Mouse (Mus musculus) liver, embryonic 15.5 days (tissue): ENCODE results near the gene Eif2d. TPM values are rescaled to one million over a fixed set of nuclear protein-coding genes. Genes with fewer than 3 reads are reported as not detected.

Source experiments
- ATAC-seq: fragments of 200-750 bp; cut with Nextera tagmentation; 2 replicates; pipeline ENCODE4 v1.8.0; 2017; ENCODE audit warnings: moderate number of reproducible peaks, mild to moderate bottlenecking, moderate library complexity; ENCODE audit not compliant: insufficient read depth
- H3K27ac ChIP-seq: fragments of 300-500 bp; sonication (generic); replicated peaks from 2 replicates; pipeline ENCODE4 v1.5.1; 2015; ENCODE audit warnings: mild to moderate bottlenecking, inconsistent platforms
- H3K27me3 ChIP-seq: fragments of 300-500 bp; sonication (generic); 2 replicates; pipeline ENCODE4 v1.6.1; 2015; ENCODE audit warnings: mild to moderate bottlenecking, inconsistent platforms
- H3K36me3 ChIP-seq: fragments of 300-500 bp; sonication (generic); replicated peaks from 2 replicates; pipeline ENCODE4 v1.6.1; 2015; ENCODE audit warnings: moderate library complexity, mild to moderate bottlenecking, inconsistent platforms
- H3K4me1 ChIP-seq: fragments of 300-500 bp; sonication (generic); replicated peaks from 2 replicates; pipeline ENCODE4 v1.6.1; 2015; ENCODE audit warnings: inconsistent platforms
- H3K4me2 ChIP-seq: fragments of 300-500 bp; sonication (generic); 2 replicates; pipeline ENCODE4 v1.6.1; 2015; ENCODE audit warnings: moderate library complexity, mild to moderate bottlenecking, inconsistent platforms
- H3K4me3 ChIP-seq: fragments of 300-500 bp; sonication (generic); replicated peaks from 2 replicates; pipeline ENCODE4 v1.5.1; 2015; ENCODE audit warnings: mild to moderate bottlenecking, inconsistent platforms
- H3K9ac ChIP-seq: fragments of 300-500 bp; sonication (generic); 2 replicates; pipeline ENCODE4 v1.6.1; 2015; ENCODE audit warnings: moderate library complexity, mild to moderate bottlenecking, inconsistent platforms
- H3K9me3 ChIP-seq: fragments of 300-500 bp; sonication (generic); replicated peaks from 2 replicates; pipeline ENCODE4 v1.6.1; 2016; ENCODE audit warnings: inconsistent platforms
- WGBS: fragments of 180-500 bp; shearing (Covaris S2); methylation state at CpG from one replicate; pipeline ENCODE4 v1.1.7; 2015; ENCODE audit warnings: mixed read lengths; ENCODE audit not compliant: insufficient replicate concordance; 5-methylcytosine and 5-hydroxymethylcytosine counted together
- polyA plus RNA-seq: library from polyadenylated mRNA; unstranded; fragments of >200 nt; fragmentation: Nextera tagmentation; extraction: Ambion mirVana; gene quantifications from 2 replicates; pipeline ENCODE4 v1.2.1, GENCODE M21; 2015

Gene Eif2d
- polyA plus RNA-seq, 1 experiment from 2014 or later = 26.0 TPM

GRCm38 (mm10) chr1:131174299-131174861 is 21.4 kb downstream of the Eif2d start:
- Histone ChIP-seq H3K4me3 (no peak overlapping the region), H3K9me3 (no peaks in the 10 kb centered on the region), H3K27me3 (no peaks in the 10 kb centered on the region), H3K9ac (no peak overlapping the region), H3K4me2 (no peak overlapping the region), H3K36me3 (peaks cover 92% of the 10 kb centered on the region), H3K4me1 (peaks cover 3% of the 10 kb centered on the region; the same call in 1 of the 2 replicates), H3K27ac (no peak overlapping the region)
- ATAC-seq = no peak
- WGBS = 75% methylated on average over 12 of the region's 12 CpGs

DNA sequence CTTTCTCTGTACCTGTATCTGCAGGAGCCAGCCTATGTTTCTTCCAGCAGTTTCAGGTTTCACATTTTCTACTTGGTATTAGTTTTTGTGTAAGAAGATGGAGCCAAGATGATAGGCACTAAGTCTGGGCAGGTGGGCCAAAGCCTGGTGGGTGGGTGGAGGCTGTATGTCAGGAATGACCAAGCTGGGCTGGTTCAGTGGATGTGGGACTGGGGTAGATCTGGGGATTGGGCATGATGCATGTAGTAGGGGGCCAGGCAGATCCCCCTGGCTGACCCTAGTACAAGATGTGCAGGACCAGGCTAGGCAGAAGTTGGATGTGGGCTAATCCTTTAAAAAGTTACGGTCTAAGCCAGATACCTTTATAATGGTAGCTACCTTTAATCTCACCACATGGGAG is 22.2 kb downstream of the Eif2d start:
- H3K27ac ChIP-seq = no peak overlapping the region
- no peaks in the 10 kb centered on the region for H3K27me3 ChIP-seq
- 87% methylated on average over 1 of the region's 1 CpGs for WGBS
- H3K4me1 ChIP-seq = peaks cover 3% of the 10 kb centered on the region; the same call in 1 of the 2 replicates
- H3K4me2 ChIP-seq = no peak overlapping the region
- no peak overlapping the region for H3K9ac ChIP-seq
- H3K4me3 ChIP-seq = no peak overlapping the region
- peaks cover 90% of the 10 kb centered on the region for H3K36me3 ChIP-seq
- H3K9me3 ChIP-seq = no peaks in the 10 kb centered on the region
- no peak for ATAC-seq

DNA sequence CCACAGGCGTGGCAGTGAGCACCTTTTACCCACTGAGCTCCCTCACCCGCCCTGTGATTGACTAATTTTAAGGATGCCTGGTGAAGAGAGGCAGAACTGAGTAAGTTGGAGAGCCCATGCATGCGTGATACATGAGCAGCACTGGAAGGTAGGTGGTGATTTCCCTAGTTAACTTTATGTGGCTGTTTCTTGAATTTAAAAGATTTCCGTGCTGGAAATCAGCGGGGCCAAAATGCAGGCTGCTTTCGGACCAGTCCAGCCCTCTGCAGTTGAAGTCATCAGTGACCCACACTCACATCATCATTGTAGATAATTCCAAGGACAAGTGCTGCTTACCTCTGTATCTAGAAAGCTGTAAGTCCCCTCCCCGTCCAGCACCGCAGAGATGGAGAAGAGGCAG is 22.8 kb downstream of the Eif2d start:
- Histone ChIP-seq H3K4me3 (no peak overlapping the region), H3K4me1 (peaks cover 3% of the 10 kb centered on the region; the same call in 1 of the 2 replicates), H3K36me3 (peaks cover 92% of the 10 kb centered on the region), H3K9ac (no peak overlapping the region), H3K27ac (no peak overlapping the region), H3K27me3 (no peaks in the 10 kb centered on the region), H3K9me3 (no peaks in the 10 kb centered on the region), H3K4me2 (no peak overlapping the region)
- ATAC-seq = no peak
- WGBS = 81% methylated on average over 8 of the region's 8 CpGs

DNA sequence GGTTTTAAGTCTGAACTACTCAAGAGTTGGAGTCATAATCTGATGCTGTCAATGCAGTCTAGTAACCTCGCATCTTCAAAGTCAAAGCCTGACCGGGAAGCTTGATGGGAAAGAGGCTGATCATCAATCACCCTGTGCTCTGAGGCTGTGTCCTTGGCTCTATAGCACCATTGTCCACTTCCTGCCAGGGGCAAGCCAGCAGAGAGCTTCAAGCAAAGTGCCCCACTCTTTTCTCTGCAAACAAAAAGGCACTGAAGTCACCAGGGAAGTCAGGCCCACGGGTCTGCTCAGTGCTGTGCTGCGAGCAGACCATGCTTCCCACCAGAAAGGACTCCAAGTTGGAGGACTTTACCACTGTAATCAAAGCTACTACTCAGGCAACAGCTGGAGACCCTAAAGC is 24.3 kb downstream of the Eif2d start:
- H3K9ac ChIP-seq = no peak overlapping the region
- no peak for ATAC-seq
- no peak overlapping the region for H3K4me2 ChIP-seq
- H3K4me1 ChIP-seq = peaks cover 7% of the 10 kb centered on the region; the same call in 1 of the 2 replicates
- no peaks in the 10 kb centered on the region for H3K9me3 ChIP-seq
- H3K27me3 ChIP-seq = no peaks in the 10 kb centered on the region
- H3K4me3 ChIP-seq = no peak overlapping the region
- 77% methylated on average over 4 of the region's 4 CpGs for WGBS
- peaks cover 78% of the 10 kb centered on the region for H3K36me3 ChIP-seq
- no peak overlapping the region for H3K27ac ChIP-seq

GRCm38 (mm10) chr1:131178083-131178482 is 25.1 kb downstream of the Eif2d start:
- H3K4me3 ChIP-seq = no peak overlapping the region
- no peaks in the 10 kb centered on the region for H3K9me3 ChIP-seq
- no peak overlapping the region for H3K9ac ChIP-seq
- no peak for ATAC-seq
- H3K27ac ChIP-seq = no peak overlapping the region
- H3K27me3 ChIP-seq = no peaks in the 10 kb centered on the region
- peaks cover 7% of the 10 kb centered on the region; the same call in 1 of the 2 replicates for H3K4me1 ChIP-seq
- no peak overlapping the region for H3K4me2 ChIP-seq
- peaks cover 70% of the 10 kb centered on the region for H3K36me3 ChIP-seq
- WGBS = 66% methylated on average over 5 of the region's 5 CpGs

GRCm38 (mm10) chr1:131180386-131180785 is 27.4 kb downstream of the Eif2d start:
- Histone ChIP-seq H3K36me3 (peaks cover 48% of the 10 kb centered on the region), H3K9me3 (no peaks in the 10 kb centered on the region), H3K4me1 (0 out of 2 replicates have a peak, but pooled peaks cover 4% of the 10 kb centered on the region), H3K9ac (no peak overlapping the region), H3K4me2 (no peak overlapping the region), H3K27me3 (no peaks in the 10 kb centered on the region), H3K27ac (no peak overlapping the region), H3K4me3 (no peak overlapping the region)
- ATAC-seq = no peak
- 93% methylated on average over 7 of the region's 7 CpGs for WGBS

- no peak overlapping the region for H3K4me2 ChIP-seq
- H3K9ac ChIP-seq = no peak overlapping the region
- H3K36me3 ChIP-seq = peaks cover 33% of the 10 kb centered on the region
- no peak overlapping the region for H3K27ac ChIP-seq
- 0 out of 2 replicates have a peak, but pooled peaks cover 14% of the 10 kb centered on the region for H3K4me1 ChIP-seq
- ATAC-seq = no peak
- H3K9me3 ChIP-seq = no peaks in the 10 kb centered on the region
- H3K27me3 ChIP-seq = no peaks in the 10 kb centered on the region
- WGBS = 51% methylated on average over 9 of the region's 9 CpGs
- no peak overlapping the region for H3K4me3 ChIP-seq
Measured at GRCm38 (mm10) chr1:131181642-131182527, 28.9 kb downstream of the Eif2d start.

GRCm38 (mm10) chr1:131183201-131183600 is 30.2 kb downstream of the Eif2d start:
- no peak overlapping the region for H3K9ac ChIP-seq
- 46% methylated on average over 7 of the region's 7 CpGs for WGBS
- no peak for ATAC-seq
- H3K27me3 ChIP-seq = no peaks in the 10 kb centered on the region
- H3K27ac ChIP-seq = no peak overlapping the region
- H3K4me3 ChIP-seq = no peak overlapping the region
- H3K4me1 ChIP-seq = peaks cover 18% of the 10 kb centered on the region; the same call in 1 of the 2 replicates
- H3K36me3 ChIP-seq = peaks cover 21% of the 10 kb centered on the region; the same call in 1 of the 2 replicates
- H3K9me3 ChIP-seq = no peaks in the 10 kb centered on the region
- H3K4me2 ChIP-seq = no peak overlapping the region

DNA sequence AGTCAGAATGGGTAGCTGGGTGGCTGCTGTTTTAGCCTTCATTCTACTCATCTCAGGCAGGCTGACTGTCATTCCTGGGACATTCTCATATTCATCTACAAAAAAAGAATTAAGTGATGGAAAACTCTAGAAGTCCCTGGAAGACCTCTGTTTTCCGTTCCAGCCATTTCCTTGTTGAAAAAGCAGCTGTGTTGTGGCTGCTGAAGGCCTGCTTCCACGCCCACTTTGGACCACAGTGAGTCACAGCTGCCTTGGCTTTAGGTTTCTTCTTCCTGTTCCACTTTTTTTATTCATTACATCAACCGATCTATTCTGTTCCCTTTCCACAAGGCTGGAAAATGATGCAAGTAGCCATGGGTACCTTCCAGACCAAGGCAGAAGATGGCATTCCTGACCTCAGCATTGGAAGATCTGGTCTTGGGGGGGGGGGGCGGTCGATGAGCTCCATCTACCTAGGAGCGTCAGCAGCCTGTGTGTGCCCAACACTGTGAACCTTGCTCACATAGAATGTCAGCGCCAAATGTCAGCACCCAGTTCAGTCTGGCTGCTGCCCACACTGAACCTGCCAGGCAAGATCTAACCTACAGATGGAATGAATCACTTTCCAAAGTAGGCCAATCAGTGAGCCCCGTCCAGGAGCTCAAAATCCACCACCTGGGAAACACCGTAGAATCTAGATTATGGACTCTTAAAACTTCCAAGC is 31.4 kb downstream of the Eif2d start:
- H3K36me3 ChIP-seq = peaks cover 14% of the 10 kb centered on the region; the same call in 1 of the 2 replicates
- H3K9ac ChIP-seq = no peak overlapping the region
- H3K4me3 ChIP-seq = no peak overlapping the region
- H3K27ac ChIP-seq = no peak overlapping the region
- no peaks in the 10 kb centered on the region for H3K27me3 ChIP-seq
- no peak for ATAC-seq
- 55% methylated on average over 9 of the region's 9 CpGs for WGBS
- no peaks in the 10 kb centered on the region for H3K9me3 ChIP-seq
- H3K4me2 ChIP-seq = no peak overlapping the region
- peaks cover 20% of the 10 kb centered on the region; the same call in 1 of the 2 replicates for H3K4me1 ChIP-seq

GRCm38 (mm10) chr1:131184956-131185660 is 32.1 kb downstream of the Eif2d start:
- H3K4me3 ChIP-seq = no peak overlapping the region
- WGBS = 53% methylated on average over 8 of the region's 8 CpGs
- peaks cover 8% of the 10 kb centered on the region; the same call in 1 of the 2 replicates for H3K36me3 ChIP-seq
- no peak overlapping the region for H3K4me2 ChIP-seq
- no peak overlapping the region for H3K9ac ChIP-seq
- no peaks in the 10 kb centered on the region for H3K27me3 ChIP-seq
- no peak for ATAC-seq
- no peak overlapping the region for H3K27ac ChIP-seq
- H3K4me1 ChIP-seq = peaks cover 20% of the 10 kb centered on the region; the same call in 1 of the 2 replicates
- no peaks in the 10 kb centered on the region for H3K9me3 ChIP-seq
